Mouse (Mus musculus) CH12.LX (cell line): Measurements from ENCODE around the gene Iqch. TPM values are rescaled to one million over a fixed set of nuclear protein-coding genes. Genes with fewer than 3 reads are reported as not detected.
A peak's percentile ranks its signal among the peaks of the same experiment; 100 is the strongest.

Source experiments
- DNase-seq: peaks from one replicate; pipeline ENCODE4 v3.0.0-alpha.2; 2013; ENCODE audit errors: extremely low read depth
- H3K27ac ChIP-seq: 2 replicates; pipeline ENCODE4 v1.5.1; 2012; ENCODE audit warnings: low read depth, mild to moderate bottlenecking, control low read depth, moderate library complexity; ENCODE audit not compliant: insufficient read depth
- H3K27me3 ChIP-seq: replicated peaks from 2 replicates; pipeline ENCODE3; 2012; ENCODE audit warnings: inconsistent platforms
- H3K36me3 ChIP-seq, 2 experiments: replicated peaks in 1 of 2; 2 replicates each; pipeline versions ENCODE3 to v1.6.1; 2012; ENCODE audit warnings: inconsistent platforms in 1 of 2, low read length in 1 of 2, mild to moderate bottlenecking in 1 of 2, mixed read lengths in 1 of 2, moderate library complexity in 1 of 2; ENCODE audit not compliant: control insufficient read depth in 1 of 2, insufficient read depth in 1 of 2
- H3K4me1 ChIP-seq, 2 experiments: 2 replicates each; pipeline ENCODE4 v1.6.1; 2012; ENCODE audit warnings: inconsistent platforms in 1 of 2, moderate library complexity in 1 of 2; ENCODE audit not compliant: insufficient read depth in 2 of 2, control insufficient read depth in 1 of 2
- H3K4me2 ChIP-seq: 2 replicates; pipeline ENCODE4 v1.6.1; 2012; ENCODE audit warnings: low read depth, mild to moderate bottlenecking, control low read depth; ENCODE audit not compliant: poor library complexity, insufficient read depth, severe bottlenecking
- H3K4me3 ChIP-seq, 3 experiments: fragments of 150-350 bp in 1 of 3; sonication (generic) in 1 of 3; replicated peaks in 1 of 3; 2 replicates each; pipeline versions ENCODE3 to v1.5.1; 2011 to 2012; ENCODE audit warnings: low read depth in 2 of 3, low read length in 2 of 3, mild to moderate bottlenecking in 2 of 3, moderate library complexity in 2 of 3, control low read depth in 1 of 3, improper control_type of control experiment in 1 of 3, inconsistent platforms in 1 of 3, mixed read lengths in 1 of 3; ENCODE audit not compliant: poor library complexity in 1 of 3
- H3K79me2 ChIP-seq: replicated peaks from 2 replicates; pipeline ENCODE4 v1.6.1; 2012; ENCODE audit warnings: mild to moderate bottlenecking, moderate library complexity; ENCODE audit not compliant: control insufficient read depth, poor library complexity, insufficient read depth, severe bottlenecking; ENCODE audit errors: extremely low read depth
- H3K9ac ChIP-seq: 2 replicates; pipeline ENCODE4 v1.6.1; 2012; ENCODE audit warnings: low read depth, mild to moderate bottlenecking, control low read depth, moderate library complexity; ENCODE audit not compliant: insufficient read depth
- H3K9me3 ChIP-seq: replicated peaks from 2 replicates; pipeline ENCODE3; 2012; ENCODE audit warnings: low read length, inconsistent platforms, mixed read lengths
- CHD1 ChIP-seq: IDR thresholded peaks from 2 replicates; pipeline ENCODE4 v1.6.1; 2012; ENCODE audit warnings: low read depth, low read length, improper control_type of control experiment, inconsistent platforms
- CHD2 ChIP-seq: IDR thresholded peaks from 2 replicates; pipeline ENCODE4 v1.6.1; 2011; ENCODE audit warnings: low read length, improper control_type of control experiment
- E2F4 ChIP-seq: IDR thresholded peaks from 2 replicates; pipeline ENCODE4 v1.6.1; 2011; ENCODE audit warnings: low read depth, low read length, improper control_type of control experiment; ENCODE audit not compliant: insufficient replicate concordance
- ELF1 ChIP-seq: IDR thresholded peaks from 2 replicates; pipeline ENCODE4 v1.6.1; 2014; ENCODE audit warnings: low read depth, mild to moderate bottlenecking, inconsistent platforms, low read length, improper control_type of control experiment
- EP300 ChIP-seq: IDR thresholded peaks from 2 replicates; pipeline ENCODE4 v1.6.1; 2011; ENCODE audit warnings: low read length, improper control_type of control experiment
- ETS1 ChIP-seq: conservative IDR thresholded peaks from 2 replicates; pipeline ENCODE4 v1.6.1; 2012; ENCODE audit warnings: low read depth, mild to moderate bottlenecking, inconsistent platforms, low read length, improper control_type of control experiment, moderate library complexity
- GABPA ChIP-seq: IDR thresholded peaks from 2 replicates; pipeline ENCODE4 v1.6.1; 2012; ENCODE audit warnings: low read depth, low read length, improper control_type of control experiment, inconsistent platforms; ENCODE audit not compliant: insufficient replicate concordance
- HCFC1 ChIP-seq: IDR thresholded peaks from 2 replicates; pipeline ENCODE4 v1.6.1; 2012; ENCODE audit warnings: low read depth, mild to moderate bottlenecking, inconsistent platforms, low read length, improper control_type of control experiment
- IRF4 ChIP-seq: IDR thresholded peaks from 2 replicates; pipeline ENCODE4 v1.6.1; 2014; ENCODE audit warnings: low read depth, mild to moderate bottlenecking, inconsistent platforms, low read length, improper control_type of control experiment
- JUN ChIP-seq: IDR thresholded peaks from 2 replicates; pipeline ENCODE4 v1.6.1; 2011; ENCODE audit warnings: low read depth, mild to moderate bottlenecking, low read length, improper control_type of control experiment, moderate library complexity; ENCODE audit not compliant: insufficient read depth
- JUND ChIP-seq: conservative IDR thresholded peaks from 2 replicates; pipeline ENCODE4 v1.6.1; 2011; ENCODE audit warnings: low read depth, low read length, improper control_type of control experiment
- KAT2A ChIP-seq: IDR thresholded peaks from 2 replicates; pipeline ENCODE4 v1.6.1; 2012; ENCODE audit warnings: low read length, improper control_type of control experiment, inconsistent platforms; ENCODE audit not compliant: insufficient replicate concordance
- MAFK ChIP-seq: IDR thresholded peaks from 2 replicates; pipeline ENCODE4 v1.6.1; 2011; ENCODE audit warnings: low read length, improper control_type of control experiment; ENCODE audit not compliant: insufficient replicate concordance
- MEF2A ChIP-seq: IDR thresholded peaks from 2 replicates; pipeline ENCODE4 v1.6.1; 2014; ENCODE audit warnings: low read depth, mild to moderate bottlenecking, inconsistent platforms, low read length, improper control_type of control experiment, borderline replicate concordance
- MYC ChIP-seq: IDR thresholded peaks from 2 replicates; pipeline ENCODE4 v1.6.1; 2011; ENCODE audit warnings: low read depth, mild to moderate bottlenecking, improper control_type of control experiment, low read length
- NELFE ChIP-seq: IDR thresholded peaks from 2 replicates; pipeline ENCODE4 v1.6.1; 2011; ENCODE audit warnings: low read depth, low read length, improper control_type of control experiment
- POLR2A ChIP-seq: IDR thresholded peaks from 2 replicates; pipeline ENCODE4 v1.6.1; 2011; ENCODE audit warnings: low read depth, mild to moderate bottlenecking, improper control_type of control experiment, low read length
- POLR2AphosphoS2 ChIP-seq: IDR thresholded peaks from 2 replicates; pipeline ENCODE4 v1.6.1; 2011; ENCODE audit warnings: low read depth, low read length, improper control_type of control experiment
- RCOR1 ChIP-seq: conservative IDR thresholded peaks from 2 replicates; pipeline ENCODE4 v1.6.1; 2012; ENCODE audit warnings: low read depth, mild to moderate bottlenecking, inconsistent platforms, low read length, improper control_type of control experiment
- SIN3A ChIP-seq: IDR thresholded peaks from 2 replicates; pipeline ENCODE4 v1.6.1; 2012; ENCODE audit warnings: low read length, improper control_type of control experiment, inconsistent platforms
- SMC3 ChIP-seq: IDR thresholded peaks from 2 replicates; pipeline ENCODE4 v1.6.1; 2011; ENCODE audit warnings: low read depth, low read length, improper control_type of control experiment
- TBP ChIP-seq: conservative IDR thresholded peaks from 2 replicates; pipeline ENCODE4 v1.6.1; 2011; ENCODE audit warnings: low read depth, low read length, improper control_type of control experiment
- TCF12 ChIP-seq: IDR thresholded peaks from 2 replicates; pipeline ENCODE4 v1.6.1; 2014; ENCODE audit warnings: low read depth, mild to moderate bottlenecking, inconsistent platforms, low read length, improper control_type of control experiment
- UBTF ChIP-seq: IDR thresholded peaks from 2 replicates; pipeline ENCODE4 v1.6.1; 2012; ENCODE audit warnings: low read depth, mild to moderate bottlenecking, inconsistent platforms, low read length, improper control_type of control experiment, moderate library complexity
- ZKSCAN1 ChIP-seq: IDR thresholded peaks from 2 replicates; pipeline ENCODE4 v1.6.1; 2012; ENCODE audit warnings: low read depth, inconsistent platforms, low read length, improper control_type of control experiment, borderline replicate concordance
- ZNF384 ChIP-seq: IDR thresholded peaks from 2 replicates; pipeline ENCODE4 v1.6.1; 2012; ENCODE audit warnings: low read depth, low read length, improper control_type of control experiment, inconsistent platforms
- dilution Hi-C: fragments of 300-500 bp; cut with MboI; formaldehyde crosslinking; loops from 2 replicates; pipeline ENCODE4 v1.14.3; 2020; ENCODE audit warnings: low sequenced_read_pairs; ENCODE audit not compliant: extremely low pct_unique_long_range_greater_than_20kb, extremely low pct_ligation_motif_present
- in situ Hi-C: fragments of 300-500 bp; cut with MboI; formaldehyde crosslinking; loops from 3 replicates; pipeline ENCODE4 v1.14.3; 2019; ENCODE audit warnings: low sequenced_read_pairs, low pct_ligation_motif_present, low pct_unique_long_range_greater_than_20kb, mixed read lengths
- polyA plus RNA-seq: library from polyadenylated mRNA; unstranded; fragments of >175 nt; gene quantifications from 2 replicates; pipeline ENCODE4 v1.2.1, GENCODE M21; 2012; ENCODE audit warnings: low read depth; ENCODE audit not compliant: insufficient read length
- total RNA-seq, 2 experiments: library from RNA; depleted of rRNA; stranded (reverse); fragments of 300-350 nt in 1 of 2; fragments of >200 nt in 1 of 2; gene quantifications; 2 replicates each; pipeline ENCODE4 v1.2.3; 2012 to 2014

Gene Iqch
- total and polyA plus RNA-seq, 3 experiments: 0.04 to 0.21 (median 0.15) TPM

GRCm38 (mm10) chr9:63499912-63500311 lies 102.4 kb downstream of the Iqch start:
- Histone ChIP-seq H3K4me3 (no peak overlapping the region), H3K9me3 (peaks cover 3% of the 10 kb centered on the region), H3K36me3 (no peaks in the 10 kb centered on the region), H3K27ac (no peak overlapping the region), H3K4me1 (peaks cover 6 to 34% of the 10 kb centered on the region in 2 experiments), H3K79me2 (no peaks in the 10 kb centered on the region), H3K9ac (no peak overlapping the region), H3K4me2 (peak overlapping the region; percentile 66), H3K27me3 (no peaks in the 10 kb centered on the region)
- in situ Hi-C loops: no loop called here
- peak; percentile 88 for TF ChIP-seq RCOR1
- no peak for TF ChIP-seq KAT2A
- TF ChIP-seq MEF2A: 0 out of 2 replicates have a peak, but pooled peaks have one; percentile 3
- TF ChIP-seq ZNF384: no peak
- TF ChIP-seq GABPA: no peak
- TF ChIP-seq CHD2: no peak
- TF ChIP-seq UBTF: no peak
- TF ChIP-seq ELF1: peak; percentile 44; the same call in 1 of the 2 replicates
- TF ChIP-seq MAFK: no peak
- TF ChIP-seq SMC3: no peak
- no peak for TF ChIP-seq NELFE
- TF ChIP-seq POLR2AphosphoS2: no peak
- no peak for TF ChIP-seq CHD1
- no peak for TF ChIP-seq MYC
- peak; percentile 91 for TF ChIP-seq IRF4
- no peak for TF ChIP-seq E2F4
- no peak for TF ChIP-seq JUND
- no peak; the same call in 1 of the 2 replicates for TF ChIP-seq ETS1
- peak; percentile 91; the same call in 1 of the 2 replicates for TF ChIP-seq EP300
- DNase-seq: peak; percentile 71
- dilution Hi-C loops: no loop called here

DNA sequence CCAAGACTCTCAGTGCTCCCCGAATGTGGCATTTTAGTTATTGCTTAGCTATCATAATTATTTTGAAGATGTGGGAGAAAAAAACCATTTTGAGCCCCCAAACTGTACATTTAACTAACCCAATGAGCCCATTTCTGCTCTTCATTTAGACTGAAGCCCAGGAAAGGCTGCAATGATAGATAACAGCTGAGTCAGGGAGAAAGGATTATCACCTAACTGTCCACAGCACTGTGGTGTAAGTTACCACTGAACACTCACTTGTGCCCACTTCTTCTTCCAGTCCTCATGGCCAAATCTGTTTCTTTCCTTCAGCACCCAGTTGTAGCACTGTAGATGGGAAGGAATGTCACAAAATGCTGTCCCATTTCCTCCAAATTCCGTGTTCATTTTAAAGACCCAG lies 106.5 kb downstream of the Iqch start:
- no peaks in the 10 kb centered on the region for H3K27me3 ChIP-seq
- H3K4me1 ChIP-seq: peaks cover 3 to 20% of the 10 kb centered on the region in 2 experiments; a peak in 3 of 4 replicates
- H3K4me3 ChIP-seq: no peak overlapping the region
- in situ Hi-C loops (no loop called here), dilution Hi-C loops (no loop called here)
- no peak overlapping the region for H3K9ac ChIP-seq
- no peak for DNase-seq
- no peak overlapping the region for H3K4me2 ChIP-seq
- H3K79me2 ChIP-seq: no peaks in the 10 kb centered on the region
- H3K27ac ChIP-seq: no peak overlapping the region
- no peak for TF ChIP-seq ZKSCAN1
- TF ChIP-seq SIN3A: no peak
- TF ChIP-seq TBP: no peak
- no peak for TF ChIP-seq RCOR1
- TF ChIP-seq JUN: no peak
- no peak for TF ChIP-seq MEF2A
- no peak for TF ChIP-seq ETS1
- no peak for TF ChIP-seq GABPA
- TF ChIP-seq UBTF: no peak
- no peak for TF ChIP-seq CHD1
- no peak for TF ChIP-seq NELFE
- no peak for TF ChIP-seq POLR2A
- no peak for TF ChIP-seq MYC
- no peak for TF ChIP-seq IRF4
- TF ChIP-seq TCF12: no peak
- no peak for TF ChIP-seq KAT2A
- no peak for TF ChIP-seq POLR2AphosphoS2
- no peak for TF ChIP-seq ELF1
- no peak for TF ChIP-seq HCFC1
- TF ChIP-seq, all 38 proteins: peak for 0
- no peaks in the 10 kb centered on the region for H3K36me3 ChIP-seq
- no peaks in the 10 kb centered on the region for H3K9me3 ChIP-seq
